In the genomic region with DNA sequence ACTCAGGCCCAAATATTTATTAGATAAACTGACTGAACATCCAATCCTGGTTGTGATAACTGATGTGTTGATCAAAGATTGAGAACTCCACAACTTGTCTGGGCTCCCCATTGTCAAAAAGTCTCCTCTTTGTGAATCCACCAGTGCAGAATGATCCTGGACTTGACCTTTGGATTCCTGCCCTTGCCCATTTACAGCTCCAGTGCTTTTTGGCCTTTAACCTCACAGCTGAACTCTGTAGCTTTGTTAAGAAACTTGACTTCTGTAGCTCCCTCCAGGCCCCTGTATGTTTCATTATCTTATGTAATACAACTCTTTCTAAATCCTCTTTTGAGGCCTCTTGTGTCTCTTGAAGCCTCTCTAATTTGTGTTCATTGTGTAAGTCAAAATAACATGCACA, we compare ENCODE assay signal across 13 mouse cellular contexts.
"Had no signal": no experiment of that assay in that cellular context is flagged by ENCODE, and none has a peak within 500 bp of the region (broad histone marks: within the 10 kb centered on the region; RNA-seq: fewer than 3 reads in every experiment).

No protein-coding gene starts in this region.

- H3K27ac ChIP-seq: limb, embryonic 15.5 days; liver, embryonic 13.5 days; neural tube, embryonic 12.5 days had no signal

- DNase-seq: layer of hippocampus, adult 9-11 months; layer of hippocampus, postnatal 36 days; liver, embryonic 13.5 days; lung, adult 18-20 months; midbrain, embryonic 14.5 days; right cerebral cortex, postnatal 4 days; spleen, adult 18-20 months; thymus, adult 2 months; thymus, postnatal 25 days had no signal

- H3K4me1 ChIP-seq: limb, embryonic 15.5 days; liver, embryonic 13.5 days; neural tube, embryonic 12.5 days had no signal

- H3K9ac ChIP-seq: limb, embryonic 15.5 days; liver, embryonic 13.5 days; neural tube, embryonic 12.5 days had no signal

- H3K36me3 ChIP-seq: limb, embryonic 15.5 days; liver, embryonic 13.5 days; neural tube, embryonic 12.5 days had no signal

- H3K4me3 ChIP-seq: limb, embryonic 15.5 days; liver, embryonic 13.5 days; neural tube, embryonic 12.5 days had no signal

- H3K27me3 ChIP-seq: limb, embryonic 15.5 days; liver, embryonic 13.5 days; neural tube, embryonic 12.5 days had no signal

- ATAC-seq: inflammation-experienced regulatory T-cells, adult 6 months; intestine, postnatal 0 days had no signal

- H3K9me3 ChIP-seq: limb, embryonic 15.5 days; liver, embryonic 13.5 days; neural tube, embryonic 12.5 days had no signal

- H3K4me2 ChIP-seq: limb, embryonic 15.5 days; liver, embryonic 13.5 days; neural tube, embryonic 12.5 days had no signal
